Mouse (Mus musculus) heart, embryonic 10.5 days (tissue): ENCODE data around the gene Lsm12. TPM values are rescaled to one million over a fixed set of nuclear protein-coding genes. Genes with fewer than 3 reads are reported as not detected.
A peak's percentile ranks its signal among the peaks of the same experiment; 100 is the strongest.

ENCODE experiments used
- DNase-seq: peaks from one replicate; pipeline ENCODE4 v3.0.0-alpha.2; 2017; ENCODE audit warnings: low spot score
- H3K27ac ChIP-seq: fragments of 300-500 bp; sonication (generic); 2 replicates; pipeline ENCODE4 v1.5.1; 2016; ENCODE audit warnings: mild to moderate bottlenecking
- H3K27me3 ChIP-seq: fragments of 300-500 bp; sonication (generic); 2 replicates; pipeline ENCODE4 v1.6.1; 2016; ENCODE audit warnings: mild to moderate bottlenecking; ENCODE audit not compliant: poor library complexity, insufficient read depth, severe bottlenecking
- H3K36me3 ChIP-seq: fragments of 300-500 bp; sonication (generic); 2 replicates; pipeline ENCODE4 v1.6.1; 2016; ENCODE audit warnings: mild to moderate bottlenecking, moderate library complexity
- H3K4me1 ChIP-seq: fragments of 300-500 bp; sonication (generic); 2 replicates; pipeline ENCODE4 v1.6.1; 2016; ENCODE audit warnings: mild to moderate bottlenecking
- H3K4me3 ChIP-seq: fragments of 300-500 bp; sonication (generic); 2 replicates; pipeline ENCODE4 v1.5.1; 2016; ENCODE audit warnings: mild to moderate bottlenecking, moderate library complexity
- H3K9me3 ChIP-seq: fragments of 300-500 bp; sonication (generic); 2 replicates; pipeline ENCODE4 v1.6.1; 2016; ENCODE audit warnings: mild to moderate bottlenecking, moderate library complexity
- WGBS: fragments of 180-500 bp; shearing (Covaris S2); methylation state at CpG from one replicate; pipeline ENCODE4 v1.1.7; 2016; 5-methylcytosine and 5-hydroxymethylcytosine counted together
- polyA plus RNA-seq: library from polyadenylated mRNA; unstranded; fragments of >200 nt; fragmentation: Nextera tagmentation; extraction: Ambion mirVana; gene quantifications from 2 replicates; pipeline ENCODE4 v1.2.1, GENCODE M21; 2016

The Lsm12 gene
- polyA plus RNA-seq, 1 experiment from 2014 or later, result 108 TPM

- Histone ChIP-seq H3K27ac (peak overlapping the region; percentile 69), H3K36me3 (peaks cover 11% of the 10 kb centered on the region), H3K27me3 (no peaks in the 10 kb centered on the region), H3K4me3 (no peak overlapping the region), H3K4me1 (peaks cover 99% of the 10 kb centered on the region), H3K9me3 (no peaks in the 10 kb centered on the region)
- 87% methylated on average over 8 of the region's 8 CpGs for WGBS
- DNase-seq, result no peak
These were observed 36.3 kb upstream of the Lsm12 start for GRCm38 (mm10) chr11:102221243-102221953.

- H3K36me3 ChIP-seq, result peaks cover 11% of the 10 kb centered on the region
- H3K9me3 ChIP-seq, result no peaks in the 10 kb centered on the region
- H3K27me3 ChIP-seq, result no peaks in the 10 kb centered on the region
- peaks cover 98% of the 10 kb centered on the region for H3K4me1 ChIP-seq
- WGBS, result 49% methylated on average over 6 of the region's 6 CpGs
- no peak for DNase-seq
- peak overlapping the region; percentile 88 for H3K27ac ChIP-seq
- peak overlapping the region; percentile 70 for H3K4me3 ChIP-seq
These were observed 35.4 kb upstream of the Lsm12 start for GRCm38 (mm10) chr11:102220451-102220850.

- WGBS, result 29% methylated on average over 4 of the region's 4 CpGs
- peak overlapping the region; percentile 70 for H3K4me3 ChIP-seq
- peaks cover 11% of the 10 kb centered on the region for H3K36me3 ChIP-seq
- DNase-seq, result peak; percentile 93
- no peaks in the 10 kb centered on the region for H3K9me3 ChIP-seq
- H3K27ac ChIP-seq, result peak overlapping the region; percentile 88
- peaks cover 98% of the 10 kb centered on the region for H3K4me1 ChIP-seq
- no peaks in the 10 kb centered on the region for H3K27me3 ChIP-seq
These were observed 34.9 kb upstream of the Lsm12 start for GRCm38 (mm10) chr11:102219994-102220346.

GRCm38 (mm10) chr11:102219247-102219993 is 34.3 kb upstream of the Lsm12 start:
- Histone ChIP-seq H3K27me3 (no peaks in the 10 kb centered on the region), H3K4me1 (peaks cover 98% of the 10 kb centered on the region), H3K9me3 (no peaks in the 10 kb centered on the region), H3K27ac (peak overlapping the region; percentile 88), H3K4me3 (peak overlapping the region; percentile 70), H3K36me3 (peaks cover 11% of the 10 kb centered on the region)
- DNase-seq, result no peak
- 45% methylated on average over 14 of the region's 14 CpGs for WGBS

- DNase-seq, result peak; percentile 97
- H3K27ac ChIP-seq, result peak overlapping the region; percentile 88
- 0% methylated on average over 10 of the region's 10 CpGs for WGBS
- no peaks in the 10 kb centered on the region for H3K9me3 ChIP-seq
- H3K36me3 ChIP-seq, result peaks cover 11% of the 10 kb centered on the region
- peaks cover 98% of the 10 kb centered on the region for H3K4me1 ChIP-seq
- H3K27me3 ChIP-seq, result no peaks in the 10 kb centered on the region
- H3K4me3 ChIP-seq, result peak overlapping the region; percentile 70
These were observed 33.7 kb upstream of the Lsm12 start for GRCm38 (mm10) chr11:102218783-102219182.

- Histone ChIP-seq H3K4me1 (peaks cover 97% of the 10 kb centered on the region), H3K36me3 (peaks cover 11% of the 10 kb centered on the region)
These were observed 32.9 kb upstream of the Lsm12 start for GRCm38 (mm10) chr11:102217876-102218430.

GRCm38 (mm10) chr11:102217396-102217795 is 32.3 kb upstream of the Lsm12 start:
- no peak for DNase-seq
- 68% methylated on average over 6 of the region's 6 CpGs for WGBS
- no peaks in the 10 kb centered on the region for H3K9me3 ChIP-seq
- peaks cover 11% of the 10 kb centered on the region for H3K36me3 ChIP-seq
- H3K27me3 ChIP-seq, result no peaks in the 10 kb centered on the region
- peaks cover 97% of the 10 kb centered on the region for H3K4me1 ChIP-seq
- H3K27ac ChIP-seq, result peak overlapping the region; percentile 88
- peak overlapping the region; percentile 70 for H3K4me3 ChIP-seq

More at GRCm38 (mm10) chr11:102217876-102218430, 32.9 kb upstream of the Lsm12 start:
- H3K4me3 ChIP-seq, result peak overlapping the region; percentile 70
- no peaks in the 10 kb centered on the region for H3K27me3 ChIP-seq
- H3K9me3 ChIP-seq, result no peaks in the 10 kb centered on the region
- peak overlapping the region; percentile 88 for H3K27ac ChIP-seq
- DNase-seq, result no peak
- 47% methylated on average over 7 of the region's 7 CpGs for WGBS

- Histone ChIP-seq H3K27me3 (no peaks in the 10 kb centered on the region), H3K36me3 (peaks cover 9% of the 10 kb centered on the region), H3K9me3 (no peaks in the 10 kb centered on the region), H3K4me3 (peak overlapping the region; percentile 70), H3K27ac (peak overlapping the region; percentile 88), H3K4me1 (peaks cover 97% of the 10 kb centered on the region)
- DNase-seq, result no peak
- WGBS, result 31% methylated on average over 5 of the region's 5 CpGs
These were observed 31.8 kb upstream of the Lsm12 start for GRCm38 (mm10) chr11:102216886-102217240.

GRCm38 (mm10) chr11:102216056-102216885 is 31.2 kb upstream of the Lsm12 start:
- Histone ChIP-seq H3K4me1 (peaks cover 97% of the 10 kb centered on the region), H3K4me3 (peak overlapping the region; percentile 70), H3K9me3 (no peaks in the 10 kb centered on the region), H3K36me3 (peaks cover 8% of the 10 kb centered on the region), H3K27ac (peak overlapping the region; percentile 88), H3K27me3 (no peaks in the 10 kb centered on the region)
- WGBS, result 26% methylated on average over 12 of the region's 12 CpGs
- no peak for DNase-seq

GRCm38 (mm10) chr11:102215511-102215910 is 30.4 kb upstream of the Lsm12 start:
- H3K27ac ChIP-seq, result peak overlapping the region; percentile 82
- peak overlapping the region; percentile 70 for H3K4me3 ChIP-seq
- H3K9me3 ChIP-seq, result no peaks in the 10 kb centered on the region
- DNase-seq, result no peak
- H3K36me3 ChIP-seq, result 0 out of 2 replicates have a peak, but pooled peaks cover 6% of the 10 kb centered on the region
- 50% methylated on average over 11 of the region's 11 CpGs for WGBS
- H3K27me3 ChIP-seq, result no peaks in the 10 kb centered on the region
- peaks cover 97% of the 10 kb centered on the region for H3K4me1 ChIP-seq

- Histone ChIP-seq H3K4me1 (peaks cover 96% of the 10 kb centered on the region), H3K27me3 (no peaks in the 10 kb centered on the region), H3K36me3 (0 out of 2 replicates have a peak, but pooled peaks cover 6% of the 10 kb centered on the region), H3K4me3 (peak overlapping the region; percentile 70; the same call in 1 of the 2 replicates), H3K9me3 (no peaks in the 10 kb centered on the region), H3K27ac (peak overlapping the region; percentile 66)
- 39% methylated on average over 10 of the region's 10 CpGs for whole genome bisulfite sequencing
- no peak for DNase-seq
These were observed 29.5 kb upstream of the Lsm12 start for GRCm38 (mm10) chr11:102214430-102215156.

GRCm38 (mm10) chr11:102211936-102212341 is 26.8 kb upstream of the Lsm12 start:
- no peaks in the 10 kb centered on the region for H3K27me3 ChIP-seq
- DNase-seq, result no peak
- H3K4me1 ChIP-seq, result peaks cover 96% of the 10 kb centered on the region
- H3K27ac ChIP-seq, result peak overlapping the region; percentile 33; the same call in 1 of the 2 replicates
- no peak overlapping the region for H3K4me3 ChIP-seq
- H3K36me3 ChIP-seq, result peaks cover 10% of the 10 kb centered on the region; the same call in 1 of the 2 replicates
- 62% methylated on average over 18 of the region's 18 CpGs for WGBS
- no peaks in the 10 kb centered on the region for H3K9me3 ChIP-seq
